ENCODE assay signal across 19 mouse cellular contexts in genomic region chr2:170547526-170547925, GRCm38 (mm10). TPM values are rescaled to one million over a fixed set of nuclear protein-coding genes. Genes with fewer than 3 reads are reported as not detected.
DNase-seq lines count a peak whose midpoint lies in the region; ATAC-seq lines count a peak whose summit lies in the region.
"Had no signal": no experiment of that assay in that cellular context is flagged by ENCODE, and none has a peak within 500 bp of the region (broad histone marks: within the 10 kb centered on the region; RNA-seq: fewer than 3 reads in every experiment).

No protein-coding gene starts in this region.

- H3K4me1 ChIP-seq in neural tube, embryonic 15.5 days, result peaks cover 20% of the 10 kb centered on the region
- peaks cover 26% of the 10 kb centered on the region for H3K4me1 ChIP-seq in embryonic facial prominence, embryonic 14.5 days (ENCODE audit: control insufficient read depth, insufficient read depth, low read length)
- H3K4me1 ChIP-seq: liver, embryonic 13.5 days had no signal

- no peaks in the 10 kb centered on the region for H3K9me3 ChIP-seq in neural tube, embryonic 15.5 days (replicated peaks)
- no peaks in the 10 kb centered on the region for H3K9me3 ChIP-seq in embryonic facial prominence, embryonic 14.5 days (ENCODE audit: control insufficient read depth, low read length)
- H3K9me3 ChIP-seq: liver, embryonic 13.5 days; midbrain, embryonic 12.5 days had no signal

- H3K27ac ChIP-seq in neural tube, embryonic 15.5 days (replicated peaks), result no peak overlapping the region
- H3K27ac ChIP-seq in embryonic facial prominence, embryonic 14.5 days (replicated peaks; ENCODE audit: low read depth, low read length), result no peak overlapping the region
- H3K27ac ChIP-seq: liver, embryonic 13.5 days had no signal

- no peak overlapping the region for H3K9ac ChIP-seq in neural tube, embryonic 15.5 days (replicated peaks)
- no peak overlapping the region for H3K9ac ChIP-seq in embryonic facial prominence, embryonic 14.5 days (ENCODE audit: low read depth, low read length)
- H3K9ac ChIP-seq: liver, embryonic 13.5 days; midbrain, embryonic 12.5 days had no signal

- WGBS in neural tube, embryonic 15.5 days, result 15% methylated on average over 6 of the region's 6 CpGs
- 18% methylated on average over 6 of the region's 6 CpGs for WGBS in embryonic facial prominence, embryonic 14.5 days

- H3K4me3 ChIP-seq in neural tube, embryonic 15.5 days (replicated peaks), result no peak overlapping the region
- H3K4me3 ChIP-seq in embryonic facial prominence, embryonic 14.5 days (ENCODE audit: low read depth, low read length), result no peak overlapping the region
- H3K4me3 ChIP-seq: liver, embryonic 13.5 days; midbrain, embryonic 12.5 days had no signal

- ATAC-seq in neural tube, embryonic 15.5 days (ENCODE audit: low FRiP score), result no peak
- ATAC-seq in embryonic facial prominence, embryonic 14.5 days (ENCODE audit: low read depth), result no peak
- ATAC-seq in megakaryocyte, adult 5-6 weeks (ENCODE audit: poor library complexity, severe bottlenecking), result no peak
- ATAC-seq: lung, postnatal 0 days had no signal

- no peaks in the 10 kb centered on the region for H3K27me3 ChIP-seq in neural tube, embryonic 15.5 days (replicated peaks)
- H3K27me3 ChIP-seq in embryonic facial prominence, embryonic 14.5 days (replicated peaks; ENCODE audit: control insufficient read depth, insufficient read depth, low read length), result no peaks in the 10 kb centered on the region
- H3K27me3 ChIP-seq: CH12.LX; liver, embryonic 13.5 days; midbrain, embryonic 12.5 days had no signal

- no peak overlapping the region for H3K4me2 ChIP-seq in neural tube, embryonic 15.5 days
- H3K4me2 ChIP-seq in embryonic facial prominence, embryonic 14.5 days (ENCODE audit: low read depth, low read length), result no peak overlapping the region
- H3K4me2 ChIP-seq: liver, embryonic 13.5 days; midbrain, embryonic 12.5 days had no signal

- H3K36me3 ChIP-seq in neural tube, embryonic 15.5 days, result no peaks in the 10 kb centered on the region
- no peaks in the 10 kb centered on the region for H3K36me3 ChIP-seq in embryonic facial prominence, embryonic 14.5 days (ENCODE audit: control insufficient read depth, insufficient read depth, low read length)
- H3K36me3 ChIP-seq: liver, embryonic 13.5 days; midbrain, embryonic 12.5 days had no signal

- DNase-seq in neural tube, embryonic 10.5 days (ENCODE audit: extremely low spot score, low spot score), result peak; percentile 61
- peak; percentile 44 for DNase-seq in embryonic facial prominence, embryonic 14.5 days (ENCODE audit: low spot score)
- peak; percentile 30 to 42 for DNase-seq in kidney, postnatal 36 days
- DNase-seq in cerebellum, adult 9-10 months, result no peak
- DNase-seq in right cerebral cortex, adult 18-20 months, result no peak
- DNase-seq: cerebellum, adult 11 months; liver, embryonic 13.5 days had no signal

RNA-seq across cellular contexts. Expression of gene Cyp24a1, which starts 50.6 kb away (rescaled TPM):
- polyA plus RNA-seq in neural tube, embryonic 15.5 days (2015; fragmentation: Nextera tagmentation; extraction: Ambion mirVana), result 0.12 TPM in 1 of 2 replicates, not detected in the other
- not detected in 2 replicates for polyA plus RNA-seq in embryonic facial prominence, embryonic 14.5 days (2014; fragmentation: Nextera tagmentation; extraction: Ambion mirVana)
- total RNA-seq in megakaryocyte, adult 5-6 weeks (2015), result not detected in 2 replicates
- not detected in 2 replicates for total RNA-seq in megakaryocyte, adult 5-6 weeks (2017)
- total RNA-seq: CH12.LX; common myeloid progenitor, adult 5-6 weeks; granulocyte monocyte progenitor cell, adult 5-6 weeks; layer of hippocampus, adult 18-20 months; left cerebral cortex, postnatal 10 days had no signal
- polyA plus RNA-seq: heart, postnatal 0 days; liver, embryonic 13.5 days; lung, postnatal 0 days had no signal

RNA-seq across cellular contexts. Expression of gene Pfdn4, which starts 51.3 kb away (rescaled TPM):
- 125 and 142 TPM in 2 replicates for polyA plus RNA-seq in neural tube, embryonic 15.5 days (2015; fragmentation: Nextera tagmentation; extraction: Ambion mirVana)
- polyA plus RNA-seq in embryonic facial prominence, embryonic 14.5 days (2014; fragmentation: Nextera tagmentation; extraction: Ambion mirVana), result 82.4 and 87.6 TPM in 2 replicates
- total RNA-seq in megakaryocyte, adult 5-6 weeks (2015), result 44.2 and 51.0 TPM in 2 replicates
- 67.5 and 93.4 TPM in 2 replicates for total RNA-seq in megakaryocyte, adult 5-6 weeks (2017)

RNA-seq across cellular contexts. Expression of gene 4930470P17Rik, which starts 54.3 kb away (rescaled TPM):
- polyA plus RNA-seq in neural tube, embryonic 15.5 days (2015; fragmentation: Nextera tagmentation; extraction: Ambion mirVana), result 0.36 TPM in 1 of 2 replicates, not detected in the other
- not detected in 2 replicates for polyA plus RNA-seq in embryonic facial prominence, embryonic 14.5 days (2014; fragmentation: Nextera tagmentation; extraction: Ambion mirVana)
- total RNA-seq in megakaryocyte, adult 5-6 weeks (2015), result not detected in 2 replicates
- not detected in 2 replicates for total RNA-seq in megakaryocyte, adult 5-6 weeks (2017)
- total RNA-seq: CH12.LX; common myeloid progenitor, adult 5-6 weeks; granulocyte monocyte progenitor cell, adult 5-6 weeks; layer of hippocampus, adult 18-20 months; left cerebral cortex, postnatal 10 days had no signal
- polyA plus RNA-seq: heart, postnatal 0 days; liver, embryonic 13.5 days; lung, postnatal 0 days; midbrain, embryonic 12.5 days; neural tube, embryonic 14.5 days; thymus, postnatal 0 days had no signal

Comparison
In these comparisons a context has a peak if more than half of its experiments do, and no peak if none do; other contexts are left out.
1. DNase-seq: peak in neural tube, embryonic 10.5 days (single experiment), embryonic facial prominence, embryonic 14.5 days (single experiment) and kidney, postnatal 36 days (2 of 2); none in cerebellum, adult 9-10 months (single experiment) and right cerebral cortex, adult 18-20 months (single experiment).